Mouse (Mus musculus) myocyte (in vitro differentiated cells): ENCODE results near the gene Hist1h2ab.

Experiments used
- CEBPB ChIP-seq: IDR thresholded peaks from 2 replicates; pipeline ENCODE4 v1.6.1; 2011; ENCODE audit warnings: mild to moderate bottlenecking, moderate library complexity; ENCODE audit not compliant: poor library complexity, insufficient read depth, severe bottlenecking
- POLR2A ChIP-seq: IDR thresholded peaks from one replicate; pipeline ENCODE4 v1.6.1; 2011; ENCODE audit warnings: low read depth, mild to moderate bottlenecking, control low read depth, moderate library complexity; ENCODE audit not compliant: insufficient read length
- REST ChIP-seq: IDR thresholded peaks from one replicate; pipeline ENCODE4 v1.6.1; 2011; ENCODE audit warnings: mild to moderate bottlenecking, control low read depth, moderate library complexity; ENCODE audit not compliant: insufficient read depth, insufficient read length
- TCF12 ChIP-seq: IDR thresholded peaks from one replicate; pipeline ENCODE4 v1.6.1; 2011; ENCODE audit warnings: mild to moderate bottlenecking, control low read depth; ENCODE audit not compliant: poor library complexity, insufficient read depth, severe bottlenecking

GRCm38 (mm10) chr13:23739922-23740252 is 11.0 kb upstream of the Hist1h2ab start:
- peak; percentile 8 for TF ChIP-seq POLR2A
- no peak for TF ChIP-seq TCF12
- TF ChIP-seq CEBPB = no peak
- TF ChIP-seq REST = no peak
